Mouse (Mus musculus) forebrain, embryonic 15.5 days (tissue): Measurements from ENCODE around the gene Daam1. TPM values are rescaled to one million over a fixed set of nuclear protein-coding genes. Genes with fewer than 3 reads are reported as not detected.

ENCODE experiments used
- ATAC-seq: fragments of 200-750 bp; cut with Nextera tagmentation; replicated peaks from 2 replicates; pipeline ENCODE4 v1.8.0; 2017; ENCODE audit warnings: mild to moderate bottlenecking, moderate TSS enrichment, moderate library complexity
- H3K27ac ChIP-seq: fragments of 300-500 bp; sonication (generic); replicated peaks from 2 replicates; pipeline ENCODE4 v1.5.1; 2015; ENCODE audit warnings: mild to moderate bottlenecking, inconsistent platforms
- H3K27me3 ChIP-seq: fragments of 300-500 bp; sonication (generic); 2 replicates; pipeline ENCODE4 v1.6.1; 2015; ENCODE audit warnings: inconsistent platforms
- H3K36me3 ChIP-seq: fragments of 300-500 bp; sonication (generic); 2 replicates; pipeline ENCODE4 v1.6.1; 2015; ENCODE audit warnings: mild to moderate bottlenecking, inconsistent platforms
- H3K4me1 ChIP-seq: fragments of 300-500 bp; sonication (generic); 2 replicates; pipeline ENCODE4 v1.6.1; 2015; ENCODE audit warnings: inconsistent platforms
- H3K4me2 ChIP-seq: fragments of 300-500 bp; sonication (generic); replicated peaks from 2 replicates; pipeline ENCODE4 v1.6.1; 2015; ENCODE audit warnings: mild to moderate bottlenecking, inconsistent platforms
- H3K4me3 ChIP-seq: fragments of 300-500 bp; sonication (generic); 2 replicates; pipeline ENCODE4 v1.5.1; 2015; ENCODE audit warnings: mild to moderate bottlenecking, inconsistent platforms
- H3K9ac ChIP-seq: fragments of 300-500 bp; sonication (generic); replicated peaks from 2 replicates; pipeline ENCODE4 v1.6.1; 2015; ENCODE audit warnings: mild to moderate bottlenecking, inconsistent platforms
- H3K9me3 ChIP-seq: fragments of 300-500 bp; sonication (generic); 2 replicates; pipeline ENCODE4 v1.6.1; 2016; ENCODE audit warnings: inconsistent platforms
- WGBS: fragments of 180-500 bp; shearing (Covaris S2); methylation state at CpG from one replicate; pipeline ENCODE4 v1.1.7; 2015; ENCODE audit warnings: mixed read lengths; 5-methylcytosine and 5-hydroxymethylcytosine counted together
- polyA plus RNA-seq: library from polyadenylated mRNA; unstranded; fragments of >200 nt; fragmentation: Nextera tagmentation; extraction: Ambion mirVana; gene quantifications from 2 replicates; pipeline ENCODE4 v1.2.1, GENCODE M21; 2015

Gene Daam1
- polyA plus RNA-seq, 1 experiment from 2014 or later: 25.6 TPM

GRCm38 (mm10) chr12:71889266-71889665 is 58.4 kb downstream of the Daam1 start:
- no peak overlapping the region for H3K27ac ChIP-seq
- no peaks in the 10 kb centered on the region for H3K36me3 ChIP-seq
- H3K4me1 ChIP-seq: peaks cover 32% of the 10 kb centered on the region
- ATAC-seq: no peak
- 91% methylated on average over 8 of the region's 8 CpGs for WGBS
- no peak overlapping the region for H3K9ac ChIP-seq
- no peaks in the 10 kb centered on the region for H3K27me3 ChIP-seq
- no peaks in the 10 kb centered on the region for H3K9me3 ChIP-seq
- no peak overlapping the region for H3K4me3 ChIP-seq
- H3K4me2 ChIP-seq: no peak overlapping the region

GRCm38 (mm10) chr12:71890282-71890681 is 59.4 kb downstream of the Daam1 start:
- H3K27ac ChIP-seq: no peak overlapping the region
- H3K27me3 ChIP-seq: no peaks in the 10 kb centered on the region
- no peaks in the 10 kb centered on the region for H3K36me3 ChIP-seq
- no peak overlapping the region for H3K4me3 ChIP-seq
- no peak for ATAC-seq
- H3K9me3 ChIP-seq: no peaks in the 10 kb centered on the region
- no peak overlapping the region for H3K9ac ChIP-seq
- peaks cover 28% of the 10 kb centered on the region for H3K4me1 ChIP-seq
- 89% methylated on average over 1 of the region's 1 CpGs for WGBS
- no peak overlapping the region for H3K4me2 ChIP-seq

DNA sequence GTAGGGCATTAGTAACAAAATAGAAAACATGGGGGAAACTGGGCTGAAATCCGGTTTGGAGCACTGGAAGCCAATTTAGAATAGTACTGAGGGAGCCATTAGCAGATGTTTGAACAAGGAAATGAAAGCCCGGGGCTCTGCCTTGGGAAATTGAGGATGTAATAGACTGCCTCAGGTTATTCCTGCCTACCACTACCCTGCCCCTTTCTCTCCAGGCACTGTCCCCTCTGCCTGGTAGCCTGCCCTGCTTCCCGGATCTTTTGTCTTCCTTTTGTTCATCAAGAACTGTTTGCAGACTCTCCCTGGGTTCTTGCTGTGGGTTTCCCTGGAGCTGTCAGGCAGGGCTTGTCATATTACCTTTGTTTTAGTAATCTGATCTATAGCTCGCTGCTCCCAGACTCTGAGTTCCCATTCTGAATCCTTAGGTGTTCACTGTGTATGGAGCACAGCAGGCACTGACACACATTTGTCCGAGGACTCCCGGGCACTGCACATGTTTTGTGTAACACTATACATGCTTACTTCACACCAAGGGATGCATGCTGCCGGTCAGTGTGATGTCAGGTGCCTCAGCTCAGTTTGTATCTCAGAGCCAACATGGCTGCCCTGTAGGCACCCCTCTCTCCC is 61.0 kb downstream of the Daam1 start:
- H3K9me3 ChIP-seq: no peaks in the 10 kb centered on the region
- no peaks in the 10 kb centered on the region for H3K27me3 ChIP-seq
- 31% methylated on average over 7 of the region's 7 CpGs for WGBS
- H3K4me3 ChIP-seq: no peak overlapping the region
- H3K27ac ChIP-seq: no peak overlapping the region
- H3K36me3 ChIP-seq: peaks cover 2% of the 10 kb centered on the region; the same call in 1 of the 2 replicates
- peaks cover 13% of the 10 kb centered on the region; the same call in 1 of the 2 replicates for H3K4me1 ChIP-seq
- no peak for ATAC-seq
- H3K4me2 ChIP-seq: no peak overlapping the region
- H3K9ac ChIP-seq: no peak overlapping the region

- no peak overlapping the region for H3K9ac ChIP-seq
- peaks cover 11% of the 10 kb centered on the region; the same call in 1 of the 2 replicates for H3K4me1 ChIP-seq
- H3K4me2 ChIP-seq: no peak overlapping the region
- no peak overlapping the region for H3K4me3 ChIP-seq
- 54% methylated on average over 9 of the region's 9 CpGs for WGBS
- no peaks in the 10 kb centered on the region for H3K9me3 ChIP-seq
- peaks cover 2% of the 10 kb centered on the region; the same call in 1 of the 2 replicates for H3K36me3 ChIP-seq
- ATAC-seq: no peak
- no peaks in the 10 kb centered on the region for H3K27me3 ChIP-seq
- H3K27ac ChIP-seq: no peak overlapping the region
These were observed 62.2 kb downstream of the Daam1 start for GRCm38 (mm10) chr12:71892996-71893605.

DNA sequence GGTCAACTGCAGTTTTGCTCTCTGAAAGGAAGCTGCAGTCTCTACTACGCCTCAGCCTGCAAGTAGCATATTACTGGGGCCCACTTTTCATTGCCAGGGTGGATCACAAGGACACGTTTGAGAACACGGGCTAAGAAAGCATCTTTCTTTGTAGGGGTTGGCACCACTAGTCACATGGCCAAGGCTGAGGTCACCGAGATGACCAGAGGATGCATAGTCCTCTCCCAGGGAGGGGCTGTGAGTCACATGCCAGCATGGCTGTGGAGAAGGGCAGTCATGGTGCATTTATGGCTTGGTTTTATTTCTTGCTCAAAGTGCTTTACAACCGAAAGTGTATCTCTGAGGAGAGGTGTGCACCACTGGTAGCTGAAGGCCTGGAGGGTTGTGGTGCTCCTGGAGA is 67.4 kb downstream of the Daam1 start:
- no peak overlapping the region for H3K4me2 ChIP-seq
- H3K27me3 ChIP-seq: no peaks in the 10 kb centered on the region
- no peak for ATAC-seq
- no peak overlapping the region for H3K9ac ChIP-seq
- no peaks in the 10 kb centered on the region for H3K9me3 ChIP-seq
- H3K36me3 ChIP-seq: peaks cover 18% of the 10 kb centered on the region; the same call in 1 of the 2 replicates
- H3K4me1 ChIP-seq: peaks cover 1% of the 10 kb centered on the region; the same call in 1 of the 2 replicates
- peak overlapping the region; percentile 51 for H3K27ac ChIP-seq
- 89% methylated on average over 5 of the region's 5 CpGs for WGBS
- no peak overlapping the region for H3K4me3 ChIP-seq

- Histone ChIP-seq H3K27me3 (no peaks in the 10 kb centered on the region), H3K36me3 (peaks cover 18% of the 10 kb centered on the region; the same call in 1 of the 2 replicates), H3K4me2 (no peak overlapping the region), H3K9ac (no peak overlapping the region), H3K9me3 (no peaks in the 10 kb centered on the region), H3K27ac (peak overlapping the region; percentile 51), H3K4me1 (no peaks in the 10 kb centered on the region), H3K4me3 (no peak overlapping the region)
- WGBS: 66% methylated on average over 7 of the region's 7 CpGs
- no peak for ATAC-seq
These were observed 68.0 kb downstream of the Daam1 start for GRCm38 (mm10) chr12:71898666-71899520.

DNA sequence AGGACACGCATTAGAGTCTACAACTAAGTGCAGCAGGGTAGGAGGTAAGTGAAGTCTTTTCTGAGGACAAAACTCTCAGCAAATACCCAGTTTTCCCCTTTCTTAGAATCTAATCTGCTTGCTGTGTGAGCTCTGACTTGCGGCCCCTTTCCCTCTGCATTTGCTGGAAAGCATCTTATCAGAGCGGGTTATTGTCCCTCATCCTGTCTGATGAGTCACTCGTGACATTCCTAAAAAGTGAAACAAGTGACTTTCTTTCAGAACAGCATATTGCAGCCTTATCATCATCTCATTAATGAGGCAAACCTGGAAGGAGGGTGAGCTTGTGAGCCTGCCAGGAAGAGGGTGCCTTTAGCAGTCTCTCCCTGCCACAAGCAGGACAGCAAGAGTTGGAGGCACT is 68.7 kb downstream of the Daam1 start:
- H3K4me2 ChIP-seq: no peak overlapping the region
- H3K27ac ChIP-seq: no peak overlapping the region
- no peak overlapping the region for H3K9ac ChIP-seq
- 0 out of 2 replicates have a peak, but pooled peaks cover 2% of the 10 kb centered on the region for H3K4me1 ChIP-seq
- ATAC-seq: no peak
- peaks cover 18% of the 10 kb centered on the region; the same call in 1 of the 2 replicates for H3K36me3 ChIP-seq
- no peaks in the 10 kb centered on the region for H3K27me3 ChIP-seq
- H3K9me3 ChIP-seq: no peaks in the 10 kb centered on the region
- no peak overlapping the region for H3K4me3 ChIP-seq
- WGBS: 82% methylated on average over 4 of the region's 4 CpGs

GRCm38 (mm10) chr12:71901211-71901610 is 70.3 kb downstream of the Daam1 start:
- Histone ChIP-seq H3K4me3 (no peak overlapping the region), H3K4me1 (peaks cover 14% of the 10 kb centered on the region), H3K9me3 (no peaks in the 10 kb centered on the region), H3K4me2 (no peak overlapping the region), H3K27ac (peak overlapping the region; percentile 49; the same call in 1 of the 2 replicates), H3K9ac (no peak overlapping the region), H3K27me3 (no peaks in the 10 kb centered on the region), H3K36me3 (peaks cover 16% of the 10 kb centered on the region; the same call in 1 of the 2 replicates)
- WGBS: 56% methylated on average over 7 of the region's 7 CpGs
- ATAC-seq: no peak

- Histone ChIP-seq H3K4me2 (no peak overlapping the region), H3K4me3 (no peak overlapping the region), H3K36me3 (peaks cover 16% of the 10 kb centered on the region; the same call in 1 of the 2 replicates), H3K4me1 (peaks cover 20% of the 10 kb centered on the region), H3K9me3 (no peaks in the 10 kb centered on the region), H3K27ac (no peak overlapping the region), H3K9ac (no peak overlapping the region), H3K27me3 (no peaks in the 10 kb centered on the region)
- no peak for ATAC-seq
- WGBS: 95% methylated on average over 6 of the region's 6 CpGs
These were observed 71.0 kb downstream of the Daam1 start for GRCm38 (mm10) chr12:71901859-71902258.

- Histone ChIP-seq H3K9ac (no peak overlapping the region), H3K4me1 (peaks cover 24% of the 10 kb centered on the region), H3K4me3 (no peak overlapping the region), H3K4me2 (no peak overlapping the region), H3K9me3 (no peaks in the 10 kb centered on the region), H3K36me3 (peaks cover 16% of the 10 kb centered on the region; the same call in 1 of the 2 replicates), H3K27ac (no peak overlapping the region), H3K27me3 (no peaks in the 10 kb centered on the region)
- WGBS: 98% methylated on average over 1 of the region's 1 CpGs
- no peak for ATAC-seq
These were observed 71.4 kb downstream of the Daam1 start for GRCm38 (mm10) chr12:71902317-71902716.

DNA sequence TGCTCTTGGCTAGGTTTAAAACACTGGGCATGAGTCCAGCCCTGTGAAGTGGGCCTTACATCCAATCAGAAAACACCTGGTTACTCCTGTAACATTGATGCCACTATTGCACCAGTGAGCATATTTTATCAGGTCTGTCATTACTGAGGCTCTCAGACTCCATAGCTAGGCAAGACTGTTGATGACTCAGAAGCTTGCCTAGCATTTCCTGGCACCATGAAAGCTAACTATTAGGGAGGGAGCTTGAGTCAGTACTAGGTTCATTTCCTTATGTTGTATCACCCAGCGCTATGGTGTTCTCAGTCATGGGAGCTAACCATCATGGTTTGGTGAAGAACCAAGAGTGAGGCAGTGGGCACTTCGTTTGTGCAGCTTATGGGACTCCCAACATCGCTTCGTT is 72.3 kb downstream of the Daam1 start:
- H3K9ac ChIP-seq: no peak overlapping the region
- WGBS: 96% methylated on average over 4 of the region's 4 CpGs
- H3K36me3 ChIP-seq: peaks cover 16% of the 10 kb centered on the region; the same call in 1 of the 2 replicates
- no peaks in the 10 kb centered on the region for H3K27me3 ChIP-seq
- no peaks in the 10 kb centered on the region for H3K9me3 ChIP-seq
- no peak overlapping the region for H3K4me3 ChIP-seq
- H3K27ac ChIP-seq: 0 out of 2 replicates have a peak overlapping the region, but pooled peaks have one; percentile 10
- ATAC-seq: no peak
- H3K4me2 ChIP-seq: no peak overlapping the region
- peaks cover 24% of the 10 kb centered on the region for H3K4me1 ChIP-seq

DNA sequence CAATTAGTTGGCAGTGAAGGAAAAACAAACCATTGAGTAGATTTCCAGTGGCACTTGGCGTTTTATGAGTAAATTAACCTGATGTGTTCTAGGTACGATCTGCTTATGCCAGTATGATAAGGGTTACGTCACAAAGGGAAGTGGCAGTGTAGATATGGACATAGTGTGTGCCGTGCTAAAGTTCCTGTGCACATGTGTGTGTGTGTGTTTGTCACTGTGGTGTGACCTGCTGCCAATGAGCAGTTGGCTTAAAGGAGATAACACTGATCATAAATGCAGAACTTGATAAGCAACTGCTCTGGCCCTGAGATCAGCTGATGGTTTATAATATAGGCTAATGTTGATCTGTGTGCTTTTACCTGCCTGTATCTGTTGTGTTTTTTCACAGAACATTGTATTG is 73.4 kb downstream of the Daam1 start:
- H3K9me3 ChIP-seq: no peaks in the 10 kb centered on the region
- H3K4me3 ChIP-seq: no peak overlapping the region
- ATAC-seq: no peak
- H3K9ac ChIP-seq: no peak overlapping the region
- WGBS: 84% methylated on average over 4 of the region's 4 CpGs
- H3K36me3 ChIP-seq: peaks cover 16% of the 10 kb centered on the region; the same call in 1 of the 2 replicates
- no peak overlapping the region for H3K27ac ChIP-seq
- H3K4me2 ChIP-seq: no peak overlapping the region
- H3K4me1 ChIP-seq: peaks cover 24% of the 10 kb centered on the region
- no peaks in the 10 kb centered on the region for H3K27me3 ChIP-seq
